ENCODE assay signal across 17 mouse cellular contexts in genomic region chr3:54597326-54598274, GRCm38 (mm10).
DNase-seq lines count a peak whose midpoint lies in the region; ATAC-seq lines count a peak whose summit lies in the region.
"Had no signal": no experiment of that assay in that cellular context is flagged by ENCODE, and none has a peak within 500 bp of the region (broad histone marks: within the 10 kb centered on the region; RNA-seq: fewer than 3 reads in every experiment).

No protein-coding gene starts in this region.

- peak overlapping the region; percentile 44; the same call in 1 of the 2 replicates for H3K27ac ChIP-seq in kidney, embryonic 14.5 days (ENCODE audit: low read depth, low read length)
- peak overlapping the region; percentile 75 for H3K27ac ChIP-seq in limb, embryonic 15.5 days
- no peak overlapping the region for H3K27ac ChIP-seq in hindbrain, embryonic 11.5 days (ENCODE audit: low read depth, low read length)
- H3K27ac ChIP-seq: embryonic facial prominence, embryonic 12.5 days; forebrain, embryonic 12.5 days; hindbrain, embryonic 14.5 days; liver, embryonic 13.5 days had no signal

- peak; percentile 35; the same call in 1 of the 2 replicates for ATAC-seq in kidney, embryonic 14.5 days (ENCODE audit: low FRiP score, low TSS enrichment)
- ATAC-seq in limb, embryonic 15.5 days (ENCODE audit: insufficient number of reproducible peaks, low FRiP score, low TSS enrichment, low read depth) = peak; percentile 63; the same call in 1 of the 2 replicates
- ATAC-seq in hindbrain, embryonic 11.5 days (ENCODE audit: low FRiP score) = no peak
- no peak for ATAC-seq in frontal cortex, adult (ENCODE audit: low TSS enrichment)
- ATAC-seq: CD4-positive, CD25-positive, alpha-beta regulatory T cell, adult 4 months had no signal

- H3K9ac ChIP-seq in kidney, embryonic 14.5 days (ENCODE audit: low read depth, low read length) = no peak overlapping the region
- no peak overlapping the region for H3K9ac ChIP-seq in limb, embryonic 15.5 days
- no peak overlapping the region for H3K9ac ChIP-seq in hindbrain, embryonic 11.5 days (ENCODE audit: low read depth, low read length)
- H3K9ac ChIP-seq: embryonic facial prominence, embryonic 12.5 days; forebrain, embryonic 12.5 days; heart, embryonic 12.5 days; hindbrain, embryonic 14.5 days; liver, embryonic 13.5 days had no signal

- no peaks in the 10 kb centered on the region for H3K9me3 ChIP-seq in kidney, embryonic 14.5 days (ENCODE audit: control insufficient read depth, low read length)
- H3K9me3 ChIP-seq in limb, embryonic 15.5 days = no peaks in the 10 kb centered on the region
- no peaks in the 10 kb centered on the region for H3K9me3 ChIP-seq in hindbrain, embryonic 11.5 days (ENCODE audit: control insufficient read depth, low read length)
- H3K9me3 ChIP-seq: embryonic facial prominence, embryonic 12.5 days; forebrain, embryonic 12.5 days; liver, embryonic 13.5 days had no signal

- no peak for DNase-seq in kidney, postnatal 36 days
- DNase-seq in urinary bladder, postnatal 25 days (ENCODE audit: low spot score) = peak; percentile 12
- DNase-seq in urinary bladder, postnatal 10 days (ENCODE audit: low spot score) = no peak
- DNase-seq in hindbrain, embryonic 11.5 days (ENCODE audit: low spot score) = no peak
- DNase-seq: cerebellum, postnatal 25 days; liver, embryonic 13.5 days; lung, postnatal 36 days; right cerebral cortex, postnatal 14 days; thymus, postnatal 4 days had no signal

- no peak overlapping the region for H3K4me3 ChIP-seq in kidney, embryonic 14.5 days (ENCODE audit: low read length)
- H3K4me3 ChIP-seq in limb, embryonic 15.5 days = no peak overlapping the region
- H3K4me3 ChIP-seq in hindbrain, embryonic 11.5 days (ENCODE audit: low read depth, low read length) = no peak overlapping the region
- H3K4me3 ChIP-seq: embryonic facial prominence, embryonic 12.5 days; forebrain, embryonic 12.5 days; heart, embryonic 12.5 days; liver, embryonic 13.5 days had no signal

- no peak overlapping the region for H3K4me2 ChIP-seq in kidney, embryonic 14.5 days (replicated peaks; ENCODE audit: low read depth, low read length)
- H3K4me2 ChIP-seq in limb, embryonic 15.5 days = no peak overlapping the region
- H3K4me2 ChIP-seq in hindbrain, embryonic 11.5 days (replicated peaks; ENCODE audit: low read depth, low read length) = no peak overlapping the region
- H3K4me2 ChIP-seq: embryonic facial prominence, embryonic 12.5 days; forebrain, embryonic 12.5 days; heart, embryonic 12.5 days; hindbrain, embryonic 14.5 days; liver, embryonic 13.5 days had no signal

- no peaks in the 10 kb centered on the region for H3K27me3 ChIP-seq in kidney, embryonic 14.5 days (ENCODE audit: control insufficient read depth, insufficient read depth, low read length)
- H3K27me3 ChIP-seq in limb, embryonic 15.5 days = no peaks in the 10 kb centered on the region
- no peaks in the 10 kb centered on the region for H3K27me3 ChIP-seq in hindbrain, embryonic 11.5 days (ENCODE audit: control insufficient read depth, insufficient read depth, low read length)
- H3K27me3 ChIP-seq: embryonic facial prominence, embryonic 12.5 days; forebrain, embryonic 12.5 days; heart, embryonic 12.5 days; liver, embryonic 13.5 days had no signal

- no peaks in the 10 kb centered on the region for H3K36me3 ChIP-seq in kidney, embryonic 14.5 days (ENCODE audit: control insufficient read depth, insufficient read depth, low read length)
- no peaks in the 10 kb centered on the region for H3K36me3 ChIP-seq in limb, embryonic 15.5 days
- H3K36me3 ChIP-seq in hindbrain, embryonic 11.5 days (ENCODE audit: control insufficient read depth, insufficient read depth, low read length) = no peaks in the 10 kb centered on the region
- H3K36me3 ChIP-seq: embryonic facial prominence, embryonic 12.5 days; forebrain, embryonic 12.5 days; heart, embryonic 12.5 days; liver, embryonic 13.5 days had no signal

- 69% methylated on average over 11 of the region's 11 CpGs for WGBS in kidney, embryonic 14.5 days
- WGBS in limb, embryonic 15.5 days = 54% methylated on average over 11 of the region's 11 CpGs
- WGBS in hindbrain, embryonic 11.5 days = 80% methylated on average over 11 of the region's 11 CpGs

- no peaks in the 10 kb centered on the region for H3K4me1 ChIP-seq in kidney, embryonic 14.5 days (ENCODE audit: control insufficient read depth, insufficient read depth, low read length)
- H3K4me1 ChIP-seq in limb, embryonic 15.5 days = peaks cover 4% of the 10 kb centered on the region; the same call in 1 of the 2 replicates
- H3K4me1 ChIP-seq in hindbrain, embryonic 11.5 days (replicated peaks; ENCODE audit: control insufficient read depth, insufficient read depth, low read length) = no peaks in the 10 kb centered on the region
- H3K4me1 ChIP-seq: embryonic facial prominence, embryonic 12.5 days; forebrain, embryonic 12.5 days had no signal

Comparison
In these comparisons a context has a peak if more than half of its experiments do, and no peak if none do; other contexts are left out.
1. ATAC-seq: peak in kidney, embryonic 14.5 days (single experiment) and limb, embryonic 15.5 days (single experiment); none in hindbrain, embryonic 11.5 days (single experiment) and frontal cortex, adult (single experiment).